Mouse (Mus musculus): ENCODE data around the gene Hpcal4.

The Hpcal4 gene

GRCm38 (mm10) chr4:123237386-123238266 lies 54.6 kb downstream of the Hpcal4 start:
- in situ Hi-C loops (cut with MboI, MseI) = no loop called here

DNA sequence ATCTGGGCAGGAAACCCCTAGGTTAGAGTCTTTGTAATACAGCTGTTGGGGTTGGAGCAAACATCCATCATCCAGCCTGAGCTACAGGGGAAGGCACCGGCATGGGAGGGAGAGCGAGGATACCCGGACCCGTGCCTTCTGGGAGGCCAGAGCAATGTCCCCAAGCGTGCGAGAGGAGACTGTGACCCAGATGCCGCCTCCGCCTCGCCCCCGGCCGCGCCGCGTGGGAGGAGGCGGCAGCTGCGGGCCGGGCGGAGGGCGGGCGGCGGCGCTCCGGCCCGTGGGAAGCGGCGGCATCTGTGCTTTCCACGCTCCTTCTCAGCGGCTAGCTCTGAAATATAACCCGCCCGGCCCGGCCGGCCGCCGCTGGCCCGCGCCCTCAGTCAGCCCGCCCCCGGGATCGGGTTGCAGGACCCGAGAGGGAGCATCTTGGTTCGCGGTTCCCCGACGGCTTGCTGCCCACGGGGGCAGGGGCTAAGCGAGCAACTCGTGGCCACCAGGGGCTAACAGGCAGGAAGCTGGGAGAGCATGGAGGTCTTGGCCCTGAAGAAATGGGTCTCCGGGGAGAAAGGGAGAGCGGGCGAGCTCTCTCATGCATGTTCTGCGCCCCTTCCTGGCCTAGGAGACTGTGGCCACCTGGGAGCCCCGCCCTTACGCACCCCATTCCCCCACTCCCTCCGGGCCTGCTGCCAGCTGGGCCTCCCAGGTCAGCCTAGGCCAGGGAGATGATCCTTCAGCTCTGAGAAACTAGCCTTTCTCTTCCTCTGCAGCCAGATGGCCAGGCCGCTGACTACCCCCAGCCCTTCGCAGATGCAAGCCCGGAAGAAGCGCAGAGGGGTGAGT lies 56.6 kb downstream of the Hpcal4 start:
- in situ Hi-C loops (cut with MboI, MseI) = no loop called here

Data from regulatory T cell (primary cell).